Mouse (Mus musculus): ENCODE measurements around the gene Sgta.

- TF ChIP-seq CTCF (IDR thresholded peaks at IDR 0.05; ENCODE audit: low read depth, low read length) (no peak), POLR2A (IDR thresholded peaks at IDR 0.05; ENCODE audit: extremely low read depth, insufficient read depth, low read length) (no peak)
These were observed 62.6 kb downstream of the Sgta start for GRCm38 (mm10) chr10:80997332-80997731.
